Mouse (Mus musculus): ENCODE data around the gene Kcnh1. TPM values are rescaled to one million over a fixed set of nuclear protein-coding genes. Genes with fewer than 3 reads are reported as not detected.
A peak's percentile ranks its signal among the peaks of the same experiment; 100 is the strongest.

Gene Kcnh1
- polyA plus RNA-seq (2015; fragmentation: Nextera tagmentation; extraction: Ambion mirVana), result 1.4 and 1.7 TPM in 2 replicates

DNA sequence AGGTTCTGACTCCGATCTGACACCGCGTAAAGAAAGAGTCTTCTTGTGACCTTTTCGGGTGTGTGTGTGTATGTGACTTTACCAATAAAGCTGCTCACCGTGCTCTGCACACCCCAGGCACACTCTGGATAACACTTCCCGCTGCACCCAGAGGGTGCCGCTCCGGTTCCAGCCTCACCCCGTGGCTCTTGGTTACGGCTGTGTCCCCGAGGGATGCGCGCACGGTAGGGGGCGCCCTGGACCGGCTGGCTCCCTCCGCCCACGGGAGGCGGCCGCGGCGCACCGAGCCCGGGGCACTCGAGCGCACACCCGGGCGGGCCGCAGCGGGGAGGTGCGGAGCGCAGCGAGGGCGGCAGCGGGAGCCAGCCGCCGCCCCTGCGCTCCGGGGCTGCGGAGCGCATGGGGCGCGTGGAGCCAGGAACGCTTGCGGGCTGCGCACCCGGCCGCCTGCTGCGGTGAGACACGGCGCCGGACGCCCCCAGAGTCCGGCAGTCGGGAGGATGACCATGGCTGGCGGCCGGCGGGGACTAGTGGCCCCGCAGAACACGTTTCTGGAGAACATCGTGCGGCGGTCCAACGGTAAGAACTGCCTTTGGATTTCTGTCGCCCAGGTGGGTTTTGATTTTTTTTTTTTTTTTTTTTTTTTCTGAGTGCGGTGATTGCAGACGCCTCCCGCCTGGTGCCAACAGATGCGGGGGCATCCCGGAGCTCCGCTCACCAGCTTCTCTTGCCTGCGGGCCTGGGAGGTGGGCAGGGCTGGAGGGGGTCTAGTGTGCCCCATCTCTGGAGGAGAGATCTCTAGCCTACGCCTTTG, at the start of gene Kcnh1:
Gene Kcnh1, plus strand, starts transcription at position 267 of the 814 bp plus-strand sequence.
- Histone ChIP-seq H3K4me1 (peaks cover 17% of the 10 kb centered on the region), H3K4me2 (peak within 1 kb of the TSS; percentile 97), H3K9ac (peak within 1 kb of the TSS; percentile 49), H3K9me3 (no peaks in the 10 kb centered on the region), H3K4me3 (peak within 1 kb of the TSS; percentile 55), H3K36me3 (no peaks in the 10 kb centered on the region), H3K27me3 (peaks cover 31% of the 10 kb centered on the region), H3K27ac (no peak within 1 kb of the TSS)
- peak; percentile 93 for ATAC-seq (ENCODE audit: borderline replicate concordance, extremely low read depth, low FRiP score, low TSS enrichment)
- WGBS, result under 1% methylated on average over 71 of the region's 73 CpGs

DNA sequence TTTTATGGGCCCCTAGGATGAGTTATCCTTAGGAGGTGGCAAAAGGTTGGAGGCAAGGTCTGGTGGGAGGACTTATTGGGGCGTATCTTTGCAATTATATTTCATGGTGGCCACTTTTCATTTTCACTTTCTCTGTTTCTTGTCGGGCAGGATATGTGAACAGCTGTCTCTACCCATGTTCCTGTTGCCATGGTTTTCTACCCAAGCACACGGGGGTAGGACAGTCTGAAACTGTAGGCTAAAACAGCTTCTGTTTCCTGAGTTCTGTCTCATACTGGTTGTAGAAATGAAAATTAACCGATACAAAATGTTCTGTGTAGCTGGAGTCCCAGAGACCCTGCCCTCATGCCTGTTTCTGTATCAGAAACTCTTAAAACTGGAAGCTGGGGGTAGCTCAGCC, 39.4 kb upstream of the Kcnh1 start:
- Histone ChIP-seq H3K4me2 (no peak overlapping the region), H3K9ac (no peak overlapping the region), H3K4me1 (no peaks in the 10 kb centered on the region), H3K27ac (no peak overlapping the region), H3K9me3 (no peaks in the 10 kb centered on the region), H3K36me3 (no peaks in the 10 kb centered on the region), H3K4me3 (no peak overlapping the region), H3K27me3 (no peaks in the 10 kb centered on the region)
- WGBS, result 83% methylated on average over 4 of the region's 4 CpGs
- ATAC-seq (ENCODE audit: borderline replicate concordance, extremely low read depth, low FRiP score, low TSS enrichment), result no peak

DNA sequence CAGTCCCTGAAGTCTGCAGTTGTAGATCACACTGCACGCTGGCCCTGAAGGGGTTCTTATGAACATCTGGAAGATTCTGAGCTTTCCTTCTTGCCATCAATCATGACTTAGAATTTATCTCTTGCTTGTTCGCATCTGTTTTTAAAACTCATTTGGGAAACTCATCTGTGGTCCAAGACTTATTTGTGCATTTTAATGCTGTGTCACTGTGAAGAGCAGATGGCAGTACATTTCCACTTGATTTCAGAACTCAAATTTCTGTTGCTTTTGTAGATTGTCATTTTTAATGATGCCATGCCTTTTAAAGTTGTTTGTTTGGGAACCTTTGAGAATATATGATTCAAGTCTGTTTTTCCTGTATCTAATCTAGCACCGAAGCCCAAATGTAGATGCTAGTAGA, 19.1 kb upstream of the Kcnh1 start:
- no peak for ATAC-seq (ENCODE audit: borderline replicate concordance, extremely low read depth, low FRiP score, low TSS enrichment)
- Histone ChIP-seq H3K36me3 (no peaks in the 10 kb centered on the region), H3K27ac (no peak overlapping the region), H3K4me2 (no peak overlapping the region), H3K9ac (no peak overlapping the region), H3K4me1 (no peaks in the 10 kb centered on the region), H3K4me3 (no peak overlapping the region), H3K27me3 (no peaks in the 10 kb centered on the region), H3K9me3 (no peaks in the 10 kb centered on the region)
- WGBS, result 76% methylated on average over 3 of the region's 3 CpGs

DNA sequence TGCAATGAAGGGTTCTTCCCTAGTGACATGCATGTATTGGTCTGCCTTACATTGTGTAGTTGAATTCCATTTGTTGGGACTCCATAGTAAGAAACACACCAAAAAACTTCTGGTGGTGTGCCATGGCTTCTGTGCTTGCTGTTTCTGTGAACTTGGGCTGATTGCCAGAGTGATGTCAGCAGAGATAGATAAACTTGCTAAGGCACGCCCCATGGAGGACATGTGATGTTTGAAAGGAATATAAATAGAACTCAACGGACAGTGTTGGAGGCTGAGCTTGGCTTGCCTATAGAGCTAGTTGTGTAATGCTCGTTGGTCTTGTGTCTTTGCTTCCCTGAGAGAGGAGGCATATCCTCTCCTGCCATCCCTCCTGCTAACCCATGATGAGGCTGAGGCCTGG, 10.7 kb upstream of the Kcnh1 start:
- no peak overlapping the region for H3K4me3 ChIP-seq
- no peaks in the 10 kb centered on the region for H3K27me3 ChIP-seq
- no peak overlapping the region for H3K4me2 ChIP-seq
- H3K27ac ChIP-seq, result no peak overlapping the region
- no peaks in the 10 kb centered on the region for H3K4me1 ChIP-seq
- no peaks in the 10 kb centered on the region for H3K9me3 ChIP-seq
- H3K36me3 ChIP-seq, result no peaks in the 10 kb centered on the region
- ATAC-seq (ENCODE audit: borderline replicate concordance, extremely low read depth, low FRiP score, low TSS enrichment), result no peak
- H3K9ac ChIP-seq, result no peak overlapping the region
- WGBS, result 24% methylated on average over 3 of the region's 3 CpGs

- Histone ChIP-seq H3K27ac (no peak overlapping the region), H3K4me1 (no peaks in the 10 kb centered on the region), H3K4me2 (no peak overlapping the region), H3K27me3 (no peaks in the 10 kb centered on the region), H3K36me3 (no peaks in the 10 kb centered on the region), H3K4me3 (no peak overlapping the region), H3K9me3 (no peaks in the 10 kb centered on the region), H3K9ac (no peak overlapping the region)
- 57% methylated on average over 4 of the region's 4 CpGs for WGBS
- ATAC-seq (ENCODE audit: borderline replicate concordance, extremely low read depth, low FRiP score, low TSS enrichment), result no peak
These were observed 8.8 kb upstream of the Kcnh1 start for GRCm38 (mm10) chr1:192181696-192182257.

DNA sequence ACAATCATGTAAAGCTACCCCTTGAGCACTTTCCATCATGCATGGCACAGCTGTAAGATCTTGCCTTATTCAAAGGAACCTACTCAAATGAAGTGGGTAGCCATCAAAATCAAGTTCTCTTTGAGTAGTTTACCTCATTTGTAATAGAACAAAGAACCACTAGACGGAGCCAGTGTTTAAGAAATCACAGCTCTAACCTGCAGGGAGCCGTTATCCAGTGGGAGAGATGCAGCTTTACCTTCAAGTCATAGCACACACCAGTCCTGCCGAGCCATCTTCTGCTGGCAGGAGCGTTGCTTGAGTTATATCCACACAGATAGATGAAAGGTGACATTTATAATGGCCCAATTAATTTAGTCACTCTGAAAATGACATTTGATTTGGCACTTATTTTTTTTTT, 1.5 kb upstream of the Kcnh1 start:
- Histone ChIP-seq H3K9ac (no peak overlapping the region), H3K27ac (no peak overlapping the region), H3K27me3 (peaks cover 31% of the 10 kb centered on the region), H3K4me3 (no peak overlapping the region), H3K4me1 (peaks cover 17% of the 10 kb centered on the region), H3K36me3 (no peaks in the 10 kb centered on the region), H3K4me2 (no peak overlapping the region), H3K9me3 (no peaks in the 10 kb centered on the region)
- 5% methylated on average over 4 of the region's 4 CpGs for WGBS
- ATAC-seq (ENCODE audit: borderline replicate concordance, extremely low read depth, low FRiP score, low TSS enrichment), result no peak

GRCm38 (mm10) chr1:192189771-192190170, 803 bp upstream of the Kcnh1 start:
- H3K36me3 ChIP-seq, result no peaks in the 10 kb centered on the region
- no peaks in the 10 kb centered on the region for H3K9me3 ChIP-seq
- 72% methylated on average over 11 of the region's 11 CpGs for WGBS
- H3K27ac ChIP-seq, result no peak overlapping the region
- no peak overlapping the region for H3K4me3 ChIP-seq
- peaks cover 17% of the 10 kb centered on the region for H3K4me1 ChIP-seq
- peaks cover 31% of the 10 kb centered on the region for H3K27me3 ChIP-seq
- no peak overlapping the region for H3K9ac ChIP-seq
- H3K4me2 ChIP-seq, result no peak overlapping the region
- no peak for ATAC-seq (ENCODE audit: borderline replicate concordance, extremely low read depth, low FRiP score, low TSS enrichment)

DNA sequence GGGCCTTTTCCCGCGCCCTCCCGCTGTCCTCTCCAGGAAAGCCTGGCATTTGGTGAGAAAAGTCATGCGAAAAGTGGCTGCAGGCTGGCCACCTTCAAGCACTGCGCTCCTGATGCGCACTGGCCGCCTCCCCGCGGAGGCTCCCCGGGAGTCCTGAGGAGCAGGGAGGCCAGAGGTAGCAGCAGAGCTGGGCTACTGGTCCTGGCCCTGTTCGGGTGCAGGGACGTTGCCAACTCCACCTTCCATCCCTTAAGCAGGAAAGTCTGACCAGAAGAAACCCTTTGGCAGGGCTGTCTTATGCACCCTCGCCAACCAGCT, 707 bp downstream of the Kcnh1 start:
- peak overlapping the region; percentile 55 for H3K4me3 ChIP-seq
- peak overlapping the region; percentile 49; the same call in 1 of the 2 replicates for H3K9ac ChIP-seq
- no peaks in the 10 kb centered on the region for H3K9me3 ChIP-seq
- peaks cover 31% of the 10 kb centered on the region for H3K27me3 ChIP-seq
- no peak overlapping the region for H3K27ac ChIP-seq
- H3K36me3 ChIP-seq, result no peaks in the 10 kb centered on the region
- H3K4me2 ChIP-seq, result peak overlapping the region; percentile 97
- WGBS, result 5% methylated on average over 13 of the region's 13 CpGs
- peaks cover 17% of the 10 kb centered on the region for H3K4me1 ChIP-seq
- ATAC-seq (ENCODE audit: borderline replicate concordance, extremely low read depth, low FRiP score, low TSS enrichment), result no peak

DNA sequence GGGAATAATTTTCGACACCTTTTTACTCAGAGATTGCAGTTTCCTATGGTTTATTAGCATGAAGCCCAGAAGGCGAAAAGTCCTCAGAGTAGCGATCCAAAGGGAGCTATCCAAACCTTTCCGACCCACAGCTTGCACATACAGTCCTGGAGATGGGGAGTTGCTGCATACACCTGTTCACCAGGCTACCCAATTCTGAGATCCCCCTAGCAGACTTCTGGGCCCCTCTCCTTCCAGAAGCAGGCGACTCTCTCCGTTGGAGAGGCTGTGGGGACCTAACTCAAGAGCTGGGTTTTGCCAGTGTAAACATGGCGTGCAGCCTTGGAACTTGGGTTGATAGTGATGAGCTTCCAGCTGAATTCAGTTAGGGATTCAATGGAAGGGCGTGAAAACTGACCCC, 1.3 kb downstream of the Kcnh1 start:
- Histone ChIP-seq H3K4me1 (peaks cover 17% of the 10 kb centered on the region), H3K27ac (no peak overlapping the region), H3K9me3 (no peaks in the 10 kb centered on the region), H3K36me3 (no peaks in the 10 kb centered on the region), H3K4me2 (peak overlapping the region; percentile 97), H3K27me3 (peaks cover 31% of the 10 kb centered on the region), H3K4me3 (peak overlapping the region; percentile 55), H3K9ac (no peak overlapping the region)
- ATAC-seq (ENCODE audit: borderline replicate concordance, extremely low read depth, low FRiP score, low TSS enrichment), result no peak
- 47% methylated on average over 8 of the region's 8 CpGs for WGBS

GRCm38 (mm10) chr1:192192710-192193109, 2.1 kb downstream of the Kcnh1 start:
- Histone ChIP-seq H3K4me2 (no peak overlapping the region), H3K27me3 (peaks cover 31% of the 10 kb centered on the region), H3K4me3 (no peak overlapping the region), H3K9ac (no peak overlapping the region), H3K9me3 (no peaks in the 10 kb centered on the region), H3K36me3 (no peaks in the 10 kb centered on the region), H3K27ac (no peak overlapping the region), H3K4me1 (peaks cover 20% of the 10 kb centered on the region)
- no peak for ATAC-seq (ENCODE audit: borderline replicate concordance, extremely low read depth, low FRiP score, low TSS enrichment)
- WGBS, result 70% methylated on average over 9 of the region's 9 CpGs

DNA sequence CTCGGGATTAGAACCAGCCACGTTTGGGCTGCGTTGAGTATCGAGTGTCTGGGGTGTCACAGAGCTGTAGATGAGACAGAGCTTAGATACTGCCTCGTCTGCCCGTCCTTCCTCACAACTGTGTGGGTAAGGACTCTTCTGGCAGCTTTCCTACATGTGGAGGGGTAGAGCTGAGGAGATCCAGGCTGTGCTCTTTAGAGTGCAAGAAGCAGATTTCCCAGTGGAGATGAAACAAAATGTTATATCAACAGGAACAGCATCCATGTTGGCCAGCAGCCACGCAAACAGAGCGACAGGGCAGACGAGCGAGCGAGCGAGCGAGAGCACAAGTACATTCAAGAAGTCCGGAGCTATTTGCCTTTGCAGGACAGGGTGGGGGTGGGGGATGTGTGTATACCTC, 3.1 kb downstream of the Kcnh1 start:
- Histone ChIP-seq H3K27ac (no peak overlapping the region), H3K9ac (no peak overlapping the region), H3K4me3 (no peak overlapping the region), H3K4me2 (no peak overlapping the region), H3K27me3 (peaks cover 31% of the 10 kb centered on the region), H3K9me3 (no peaks in the 10 kb centered on the region), H3K36me3 (no peaks in the 10 kb centered on the region), H3K4me1 (peaks cover 20% of the 10 kb centered on the region)
- ATAC-seq (ENCODE audit: borderline replicate concordance, extremely low read depth, low FRiP score, low TSS enrichment), result peak; percentile 43
- 26% methylated on average over 14 of the region's 14 CpGs for WGBS

- Histone ChIP-seq H3K27ac (no peak overlapping the region), H3K9ac (no peak overlapping the region), H3K4me1 (peaks cover 11% of the 10 kb centered on the region), H3K27me3 (no peaks in the 10 kb centered on the region), H3K4me2 (no peak overlapping the region), H3K4me3 (no peak overlapping the region), H3K9me3 (no peaks in the 10 kb centered on the region), H3K36me3 (no peaks in the 10 kb centered on the region)
- no peak for ATAC-seq (ENCODE audit: borderline replicate concordance, extremely low read depth, low FRiP score, low TSS enrichment)
- WGBS, result 24% methylated on average over 10 of the region's 10 CpGs
These were observed 6.9 kb downstream of the Kcnh1 start for GRCm38 (mm10) chr1:192197495-192197894.

Data from lung, embryonic 15.5 days (tissue).